Mouse (Mus musculus) heart, postnatal 0 days (tissue): ENCODE results near the gene Luc7l3.

Experiments
- CTCF ChIP-seq: IDR thresholded peaks from 2 replicates; pipeline ENCODE4 v1.5.1; 2016; ENCODE audit warnings: antibody characterized with exemption, control low read depth, low read depth
- EP300 ChIP-seq: IDR thresholded peaks from 2 replicates; pipeline ENCODE4 v1.6.1; 2016; ENCODE audit warnings: antibody characterized with exemption, low read depth

DNA sequence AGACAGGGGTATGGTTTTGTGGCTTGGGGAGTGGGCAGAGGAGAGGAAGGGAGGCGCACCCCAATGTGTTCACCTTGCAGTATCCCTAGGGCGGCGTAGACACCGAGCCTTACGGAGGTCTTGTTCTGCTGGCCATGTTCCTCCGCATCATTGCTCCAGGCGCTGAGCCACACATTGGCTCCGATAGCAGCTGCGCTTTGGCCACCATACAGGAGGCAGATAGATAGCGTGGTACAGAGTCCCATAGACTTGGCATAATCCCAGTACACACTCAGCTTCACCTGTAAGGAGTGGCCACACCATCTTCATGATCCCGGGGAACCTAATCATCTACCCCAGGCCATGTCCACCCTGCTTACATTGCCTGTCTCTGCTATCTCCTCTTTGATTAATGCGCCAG is 37.4 kb upstream of the Luc7l3 start:
- no peak for TF ChIP-seq CTCF
- TF ChIP-seq EP300: no peak
